Mouse (Mus musculus) cerebellum, adult 8-10 months (tissue): ENCODE results near the gene Hyal1.
A peak's percentile ranks its signal among the peaks of the same experiment; 100 is the strongest.

Source experiments
- DNase-seq: peaks from one replicate; pipeline ENCODE4 v3.0.0; 2022

Gene Hyal1

DNA sequence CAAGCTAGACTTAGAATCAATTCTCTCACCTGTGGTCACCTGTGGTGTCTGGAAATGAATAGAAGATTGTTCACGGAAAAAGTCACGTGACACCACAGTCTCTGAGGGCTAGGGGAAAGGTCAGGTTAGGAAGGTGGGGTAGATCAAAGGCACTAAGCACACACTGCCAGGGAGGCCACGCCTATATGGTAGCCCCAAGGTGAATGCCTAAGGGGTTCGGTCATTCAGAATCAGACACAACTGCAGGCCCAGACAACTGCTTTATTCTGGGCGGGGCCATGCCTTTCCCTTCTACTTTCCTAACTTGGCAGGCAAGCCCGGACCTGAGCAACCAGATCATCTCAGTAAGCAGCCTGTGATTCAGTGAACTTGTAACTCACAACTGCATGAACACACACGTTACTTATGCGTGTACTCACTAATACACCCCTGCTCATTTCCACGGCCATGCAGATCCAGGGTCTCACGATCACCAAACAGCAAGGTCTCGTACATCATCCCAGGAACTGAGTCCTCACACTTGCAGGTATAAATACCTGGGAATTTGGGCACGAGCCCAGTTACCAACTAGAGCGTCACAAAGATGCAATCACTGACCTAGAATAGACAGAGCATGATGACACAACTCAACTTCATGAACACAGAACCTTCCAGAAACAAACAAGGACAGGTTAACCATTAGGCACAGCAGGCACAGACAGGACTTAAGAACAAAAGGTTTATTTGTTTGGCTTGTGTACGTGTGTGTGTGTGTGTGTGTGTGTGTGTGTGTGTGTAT lies 959 bp upstream of the Hyal1 start:
- no peak for DNase-seq

DNA sequence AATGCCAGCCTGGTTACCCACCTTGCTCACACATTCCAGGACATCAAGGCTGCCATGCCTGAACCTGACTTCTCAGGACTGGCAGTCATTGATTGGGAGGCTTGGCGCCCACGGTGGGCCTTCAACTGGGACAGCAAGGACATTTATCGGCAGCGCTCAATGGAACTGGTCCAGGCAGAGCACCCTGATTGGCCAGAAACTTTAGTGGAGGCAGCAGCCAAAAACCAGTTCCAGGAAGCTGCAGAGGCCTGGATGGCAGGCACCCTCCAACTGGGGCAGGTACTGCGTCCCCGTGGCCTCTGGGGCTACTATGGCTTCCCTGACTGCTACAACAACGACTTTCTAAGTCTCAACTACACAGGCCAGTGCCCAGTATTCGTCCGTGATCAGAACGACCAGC lies 1.1 kb downstream of the Hyal1 start:
- DNase-seq, result no peak

DNA sequence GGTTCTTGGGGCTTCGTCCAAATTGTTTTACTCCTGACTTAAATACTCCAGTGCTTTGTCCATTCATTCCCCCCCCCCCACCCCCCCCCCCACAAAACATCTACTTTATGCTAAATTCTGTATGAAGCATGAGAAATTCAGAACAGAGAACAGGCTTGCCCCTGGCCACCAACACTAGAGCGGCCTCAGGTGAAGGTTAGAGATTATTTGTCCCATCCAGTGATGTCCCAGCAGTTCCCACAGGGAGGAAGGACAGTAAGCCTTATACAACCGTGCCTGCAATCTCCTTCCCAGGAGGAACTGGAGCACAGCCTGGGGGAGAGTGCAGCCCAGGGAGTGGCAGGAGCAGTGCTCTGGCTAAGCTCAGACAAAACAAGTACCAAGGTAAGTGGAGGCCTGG lies 1.9 kb downstream of the Hyal1 start, which contains the start of gene Naa80:
Gene Naa80, plus strand, starts transcription at position 301 of the 400 bp plus-strand sequence.
- DNase-seq, result no peak

DNA sequence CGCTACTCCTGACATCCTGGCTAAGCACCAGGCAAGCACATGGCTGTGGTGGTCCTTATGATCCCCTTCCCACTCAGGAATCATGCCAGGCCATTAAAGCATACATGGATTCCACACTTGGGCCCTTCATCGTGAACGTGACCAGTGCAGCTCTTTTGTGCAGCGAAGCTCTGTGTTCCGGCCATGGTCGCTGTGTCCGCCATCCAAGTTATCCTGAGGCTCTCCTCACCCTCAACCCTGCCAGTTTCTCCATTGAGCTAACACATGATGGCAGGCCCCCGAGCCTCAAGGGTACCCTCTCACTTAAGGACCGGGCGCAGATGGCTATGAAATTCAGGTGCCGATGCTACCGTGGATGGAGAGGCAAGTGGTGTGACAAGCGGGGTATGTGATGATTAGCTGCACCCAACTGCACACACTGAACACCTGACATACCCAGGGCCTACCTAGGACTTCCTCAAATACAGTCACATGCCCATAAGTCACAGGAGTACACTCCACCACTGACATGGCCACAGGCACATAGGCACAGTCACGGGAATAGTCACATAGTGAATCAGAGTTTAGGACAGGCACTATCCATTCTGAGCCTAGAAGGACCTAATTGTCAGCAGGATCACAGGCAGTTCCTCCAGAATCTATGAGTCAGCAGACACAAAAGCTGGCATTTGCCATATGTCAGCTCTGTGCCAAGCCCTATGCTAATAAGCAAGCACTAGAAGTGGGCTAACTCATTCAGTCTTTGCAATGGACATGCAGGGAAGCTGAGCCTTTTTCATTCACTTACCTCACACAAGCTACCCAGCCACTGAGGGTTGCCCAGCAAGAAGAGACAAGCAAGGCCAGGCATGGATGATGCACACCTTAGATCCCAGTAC lies 2.5 kb downstream of the Hyal1 start:
- DNase-seq, result no peak

DNA sequence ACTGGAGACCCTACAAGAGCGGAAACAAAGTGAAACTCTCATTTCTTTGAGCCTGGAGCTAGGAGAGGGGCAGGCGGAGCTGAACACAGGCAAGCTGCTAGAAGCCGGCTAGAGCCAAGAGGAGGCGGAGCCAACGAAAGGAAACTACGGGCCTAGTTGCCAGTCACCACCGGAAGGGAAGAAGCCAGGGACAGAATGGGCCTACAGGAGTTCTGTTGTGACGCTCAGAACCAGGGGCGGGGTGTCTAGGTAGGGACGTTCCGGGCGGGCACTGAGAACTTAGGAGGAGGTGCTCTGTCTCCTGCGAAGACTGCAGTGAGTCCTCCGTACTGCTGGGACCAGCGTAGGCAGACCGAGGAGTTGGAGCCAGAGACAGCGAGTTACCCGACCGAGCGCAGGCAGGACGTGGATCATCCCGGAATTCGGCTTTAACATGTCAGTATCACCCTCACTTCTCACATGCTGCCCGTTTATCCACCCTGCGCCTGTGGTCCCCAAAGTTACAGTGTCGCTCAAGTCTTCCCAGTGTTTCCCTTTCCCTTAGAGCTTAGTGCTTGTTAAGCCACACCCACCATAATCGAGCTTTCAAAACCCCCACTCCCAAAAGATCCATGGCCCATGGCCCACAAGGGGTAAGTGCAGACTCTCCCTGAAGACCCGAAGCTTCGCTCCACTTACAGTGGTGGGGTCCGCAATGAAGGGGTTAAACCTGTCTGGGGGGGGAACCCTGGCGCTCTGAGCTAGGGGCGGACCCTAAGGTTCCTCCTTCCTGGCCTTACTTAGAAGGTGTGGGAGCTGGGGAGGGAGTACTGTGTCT lies 4.0 kb downstream of the Hyal1 start, which contains the start of gene Hyal3:
Gene Hyal3, plus strand, starts transcription at position 318 of the 817 bp plus-strand sequence.
- peak; percentile 87 for DNase-seq

DNA sequence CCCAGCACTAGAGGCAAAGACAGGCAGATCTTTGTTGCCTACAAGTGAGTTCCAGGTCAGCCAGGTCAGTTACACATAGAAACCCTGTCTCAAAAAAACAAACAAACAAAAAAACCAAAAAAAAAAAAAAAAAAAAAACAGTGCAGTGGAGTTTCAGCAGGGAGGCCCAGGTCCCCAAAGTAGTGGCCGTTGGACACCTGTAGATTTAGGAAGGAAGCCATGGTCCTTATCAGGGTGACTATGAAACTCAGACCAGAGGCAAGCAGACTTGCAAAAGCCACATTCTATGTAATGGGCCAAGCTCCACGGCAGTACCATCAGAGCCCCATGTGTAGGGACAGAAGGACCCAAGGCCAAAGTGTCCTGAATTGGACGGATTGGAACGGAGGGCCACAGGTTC lies 4.9 kb downstream of the Hyal1 start:
- no peak for DNase-seq

DNA sequence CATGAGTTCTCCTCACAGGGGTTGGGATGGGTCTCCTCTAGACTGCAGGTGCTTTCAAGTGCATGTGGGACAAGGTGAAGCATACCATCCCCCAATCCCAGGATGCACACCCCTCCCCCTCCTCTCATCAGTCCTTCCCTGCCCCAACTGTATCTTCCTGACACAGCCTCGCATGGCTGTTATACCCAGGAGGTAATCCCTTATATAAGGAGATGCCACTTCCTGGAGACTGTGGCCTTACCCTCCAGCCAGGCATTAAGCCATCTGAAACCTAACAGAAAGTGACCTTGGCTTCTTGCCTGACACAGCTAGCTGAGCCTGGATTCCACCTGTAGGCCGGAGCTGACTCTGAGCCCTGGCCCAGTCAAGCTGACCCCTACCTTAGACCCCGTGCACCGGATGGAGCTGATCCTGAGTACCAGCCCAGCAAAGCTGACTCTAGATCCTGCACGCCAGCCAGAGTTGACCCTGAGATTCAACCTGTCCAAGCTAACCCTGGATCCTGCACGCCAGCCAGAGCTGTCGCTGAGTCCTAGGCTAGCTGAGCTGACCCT lies 5.9 kb downstream of the Hyal1 start:
- no peak for DNase-seq

DNA sequence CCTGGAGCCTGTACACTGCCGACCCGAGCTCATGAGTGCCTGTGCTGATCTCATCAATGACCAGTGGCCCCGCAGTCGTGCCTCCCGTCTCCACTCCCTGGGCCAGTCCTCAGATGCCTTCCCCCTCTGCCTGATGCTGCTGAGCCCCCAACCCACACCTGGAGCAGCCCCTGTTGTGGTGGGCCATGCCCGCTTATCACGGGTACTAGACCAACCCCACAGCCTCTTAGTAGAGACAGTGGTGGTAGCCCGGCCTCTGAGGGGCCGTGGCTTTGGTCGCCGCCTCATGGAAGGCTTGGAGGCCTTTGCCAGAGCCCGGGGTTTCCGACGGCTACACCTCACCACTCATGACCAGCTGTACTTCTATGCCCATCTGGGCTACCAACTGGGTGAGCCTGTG lies 6.4 kb downstream of the Hyal1 start:
- DNase-seq, result no peak

DNA sequence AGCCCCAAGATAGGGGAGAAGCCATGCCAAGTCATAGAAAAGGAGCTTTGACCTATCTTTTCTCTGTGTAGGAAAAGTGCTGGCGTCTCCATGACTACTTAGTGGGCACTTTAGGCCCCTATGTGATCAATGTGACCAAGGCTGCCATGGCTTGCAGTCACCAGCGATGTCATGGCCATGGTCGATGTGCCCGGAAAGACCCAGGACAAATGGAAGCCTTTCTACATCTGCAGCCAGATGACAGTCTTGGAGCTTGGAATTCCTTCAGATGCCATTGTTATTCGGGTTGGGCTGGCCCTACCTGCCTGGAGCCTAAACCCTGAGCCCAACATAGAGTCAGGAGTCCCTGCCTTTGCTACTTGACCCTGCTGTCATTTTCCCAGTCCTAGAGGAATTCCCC lies 9.8 kb downstream of the Hyal1 start:
- DNase-seq, result no peak

DNA sequence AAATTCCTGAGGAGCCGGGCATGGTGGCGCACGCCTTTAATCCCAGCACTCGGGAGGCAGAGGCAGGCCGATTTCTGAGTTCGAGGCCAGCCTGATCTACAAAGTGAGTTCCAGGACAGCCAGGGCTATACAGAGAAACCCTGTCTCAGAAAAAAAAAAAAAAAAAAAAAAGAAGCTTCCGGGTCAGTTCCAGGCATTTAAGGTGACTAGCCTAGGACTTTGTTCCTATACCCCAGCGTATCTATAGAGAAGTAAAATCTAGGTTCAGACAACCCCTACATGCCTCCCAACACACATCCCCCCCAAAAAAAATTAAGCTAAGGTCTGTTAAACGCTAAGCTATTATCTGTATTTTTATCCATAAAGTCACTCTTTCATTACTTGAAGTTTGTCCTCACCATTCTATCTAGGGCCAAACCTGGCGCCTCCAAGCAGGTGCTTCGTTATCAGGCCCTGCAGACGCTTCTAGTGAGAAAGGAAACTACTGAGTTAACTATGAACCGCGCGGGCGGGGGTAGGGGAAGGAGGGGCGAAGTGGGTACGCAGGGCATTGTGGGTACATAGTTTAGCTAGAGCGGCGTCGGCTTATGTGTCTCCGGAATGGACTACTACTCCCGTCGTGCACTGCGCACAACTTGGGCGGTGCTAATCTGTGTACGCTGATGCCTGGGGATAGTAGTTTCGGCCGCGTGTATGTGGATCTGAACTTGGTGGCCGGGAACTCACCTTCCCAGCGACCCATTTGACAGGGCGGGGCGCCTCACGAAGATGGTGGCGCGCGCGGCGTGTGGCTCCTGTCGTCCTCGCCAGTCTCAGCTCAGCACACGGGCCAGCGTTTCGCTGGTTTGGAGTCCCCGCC lies 10.5 kb downstream of the Hyal1 start, which contains the start of gene Ifrd2:
Gene Ifrd2, plus strand, starts transcription at position 669 of the 859 bp plus-strand sequence.
- DNase-seq, result peak; percentile 96

DNA sequence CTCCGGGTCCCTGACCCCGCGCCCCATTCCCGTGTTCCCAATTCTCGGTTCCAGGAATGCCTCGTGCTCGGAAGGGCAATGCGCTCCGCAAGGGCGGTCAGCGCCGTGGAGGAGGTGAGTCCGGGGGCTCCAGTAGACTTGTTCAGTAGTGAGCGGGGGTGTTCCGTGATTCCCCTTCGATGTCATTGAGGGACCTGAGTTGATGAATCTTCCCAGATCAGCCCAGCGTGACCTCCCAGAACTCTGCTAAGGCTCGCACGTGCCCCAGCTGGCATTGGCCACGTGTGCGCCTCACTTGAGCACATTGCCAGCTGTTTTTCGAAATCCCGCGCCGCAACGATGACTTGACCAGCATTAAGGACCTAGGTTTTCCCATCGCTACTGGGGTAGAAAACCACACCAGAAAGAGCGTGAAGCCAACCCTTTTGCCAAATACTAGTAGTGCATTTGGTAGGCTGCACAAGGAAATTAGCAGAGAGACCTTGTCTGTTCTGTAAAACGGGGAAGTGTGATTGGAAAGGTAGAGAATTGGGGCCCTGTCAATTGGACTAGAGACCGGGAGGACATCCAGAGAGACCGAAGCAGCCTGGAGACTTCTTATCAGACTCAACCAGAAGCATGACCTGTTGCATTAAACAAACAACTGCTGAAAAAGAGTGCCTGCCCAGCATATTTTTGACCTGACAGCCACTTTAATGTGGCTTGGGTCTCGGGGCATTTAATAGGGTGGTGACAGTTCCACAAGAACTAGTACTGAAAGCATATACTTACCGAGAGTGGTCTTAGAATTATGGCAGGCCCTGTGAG lies 11.3 kb downstream of the Hyal1 start:
- no peak for DNase-seq

DNA sequence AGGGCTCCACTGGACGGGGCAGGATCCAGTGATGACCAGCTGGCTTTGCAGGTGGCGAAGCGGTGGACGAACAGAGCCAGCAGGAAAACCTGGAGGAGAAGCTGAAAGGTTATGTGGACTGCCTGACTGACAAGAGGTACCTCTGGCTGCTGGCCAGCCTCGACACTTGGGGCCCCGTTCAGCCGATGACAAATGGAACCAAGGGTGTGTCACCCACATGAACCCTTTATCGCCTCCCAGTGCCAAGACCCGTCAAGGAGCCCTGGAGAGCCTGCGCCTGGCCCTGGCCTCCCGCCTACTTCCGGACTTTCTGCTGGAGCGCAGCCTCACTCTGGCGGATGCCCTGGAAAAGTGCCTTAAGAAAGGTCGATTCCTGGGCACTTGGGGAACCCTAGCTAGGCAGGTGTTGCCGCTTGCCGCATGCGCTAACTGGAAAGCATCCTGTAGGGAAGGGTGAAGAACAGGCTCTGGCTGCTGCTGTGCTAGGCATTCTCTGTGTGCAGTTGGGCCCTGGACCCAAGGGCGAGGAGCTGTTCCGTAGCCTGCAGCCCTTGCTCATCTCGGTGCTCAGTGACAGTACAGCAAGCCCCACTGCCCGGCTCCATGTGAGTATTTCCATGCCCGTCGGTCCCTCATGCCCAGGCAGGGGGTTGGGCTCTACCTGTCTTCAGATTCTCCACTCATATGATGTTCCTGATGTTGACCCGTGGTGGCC lies 13.5 kb downstream of the Hyal1 start:
- no peak for DNase-seq

DNA sequence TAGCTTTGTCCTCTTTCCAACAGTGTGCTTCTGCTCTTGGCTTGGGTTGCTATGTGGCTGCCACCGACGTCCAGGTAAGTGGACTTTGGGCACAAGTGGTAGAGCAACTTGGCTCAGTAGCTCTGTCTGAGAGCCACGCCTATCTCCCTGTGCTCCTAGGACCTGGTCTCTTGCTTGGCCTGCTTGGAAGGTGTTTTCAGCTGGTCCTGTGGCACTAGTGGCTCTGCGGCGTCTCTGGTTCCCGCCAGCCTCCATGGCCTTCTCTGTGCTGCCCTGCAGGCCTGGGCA lies 14.0 kb downstream of the Hyal1 start:
- no peak for DNase-seq

DNA sequence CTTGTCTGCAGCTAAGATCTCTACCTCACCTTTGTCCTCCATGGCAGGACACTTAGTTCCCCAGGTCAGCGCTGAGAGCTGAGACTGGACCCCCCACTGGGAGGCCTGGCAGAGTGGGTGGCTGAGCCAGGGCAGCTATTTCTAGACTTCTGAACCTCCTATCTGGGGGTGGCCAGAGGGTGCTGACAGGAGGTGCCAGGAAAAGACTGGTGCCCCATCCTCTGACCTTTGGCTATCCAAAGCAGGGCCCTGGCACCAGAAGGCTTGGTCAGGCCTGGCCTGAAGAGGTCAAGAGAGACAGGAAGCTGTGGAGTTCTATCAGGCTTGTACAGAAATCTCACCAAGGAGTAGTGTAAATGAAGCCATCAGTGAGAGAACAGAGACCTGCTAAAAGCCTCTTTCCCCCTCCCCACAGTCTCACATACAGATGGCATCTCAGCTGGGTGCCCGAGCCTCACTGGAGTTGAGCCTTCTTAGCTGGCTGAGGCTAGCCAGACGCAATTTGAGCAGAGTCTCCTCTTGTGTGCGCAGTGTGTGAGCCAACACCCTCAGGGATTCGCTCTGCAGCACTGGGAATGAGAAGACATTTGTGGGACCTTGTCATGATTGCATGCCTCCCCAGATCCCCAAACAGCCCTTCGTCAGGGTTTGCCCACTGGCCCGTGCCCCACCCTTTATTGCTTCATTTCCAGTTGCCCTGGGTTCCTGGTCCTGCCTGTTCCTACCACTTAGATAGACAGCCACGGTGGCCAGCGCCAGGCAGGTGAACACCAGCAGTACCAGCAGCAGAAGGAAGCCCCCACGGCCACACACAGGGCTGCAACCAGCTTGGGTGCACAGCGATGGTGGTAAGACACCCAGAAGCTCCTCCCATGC lies 16.6 kb downstream of the Hyal1 start:
- peak; percentile 84 for DNase-seq

DNA sequence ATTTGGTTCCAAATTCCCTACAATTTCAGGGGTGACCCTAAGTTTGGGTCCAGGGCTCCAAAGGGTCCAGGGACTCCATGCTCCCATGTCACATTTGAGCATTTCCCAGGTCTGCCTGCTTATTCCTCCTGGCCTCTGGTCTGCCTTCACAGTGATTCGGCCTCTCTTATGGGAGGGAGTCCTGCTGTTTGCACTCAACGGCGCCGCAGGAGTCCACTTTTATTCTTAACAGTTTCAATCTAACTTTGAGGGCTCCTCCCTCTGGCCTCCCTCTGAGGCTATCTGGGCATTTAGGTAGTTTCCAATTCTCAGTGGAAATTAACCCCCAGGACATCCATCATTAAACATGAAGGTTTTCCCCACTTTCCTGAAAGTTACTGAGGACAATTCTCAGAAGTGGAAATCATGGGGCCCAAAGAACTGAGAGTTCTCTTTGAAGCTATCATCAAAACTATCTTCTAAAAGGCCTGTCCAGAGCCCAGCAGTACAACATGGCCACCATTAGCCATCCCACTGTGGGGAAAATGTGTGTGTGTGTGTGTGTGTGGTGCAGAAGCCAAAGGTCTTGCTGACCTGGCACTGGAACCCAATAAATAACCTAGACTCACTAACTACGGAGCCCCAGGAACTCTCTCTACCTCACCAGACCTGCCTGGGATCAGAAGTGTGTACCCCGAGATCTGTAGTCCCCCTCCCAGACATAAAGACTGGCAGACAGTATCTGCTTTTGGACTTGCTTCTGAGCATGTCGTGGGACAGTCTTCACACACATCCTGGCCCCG lies 17.7 kb downstream of the Hyal1 start:
- DNase-seq, result no peak

DNA sequence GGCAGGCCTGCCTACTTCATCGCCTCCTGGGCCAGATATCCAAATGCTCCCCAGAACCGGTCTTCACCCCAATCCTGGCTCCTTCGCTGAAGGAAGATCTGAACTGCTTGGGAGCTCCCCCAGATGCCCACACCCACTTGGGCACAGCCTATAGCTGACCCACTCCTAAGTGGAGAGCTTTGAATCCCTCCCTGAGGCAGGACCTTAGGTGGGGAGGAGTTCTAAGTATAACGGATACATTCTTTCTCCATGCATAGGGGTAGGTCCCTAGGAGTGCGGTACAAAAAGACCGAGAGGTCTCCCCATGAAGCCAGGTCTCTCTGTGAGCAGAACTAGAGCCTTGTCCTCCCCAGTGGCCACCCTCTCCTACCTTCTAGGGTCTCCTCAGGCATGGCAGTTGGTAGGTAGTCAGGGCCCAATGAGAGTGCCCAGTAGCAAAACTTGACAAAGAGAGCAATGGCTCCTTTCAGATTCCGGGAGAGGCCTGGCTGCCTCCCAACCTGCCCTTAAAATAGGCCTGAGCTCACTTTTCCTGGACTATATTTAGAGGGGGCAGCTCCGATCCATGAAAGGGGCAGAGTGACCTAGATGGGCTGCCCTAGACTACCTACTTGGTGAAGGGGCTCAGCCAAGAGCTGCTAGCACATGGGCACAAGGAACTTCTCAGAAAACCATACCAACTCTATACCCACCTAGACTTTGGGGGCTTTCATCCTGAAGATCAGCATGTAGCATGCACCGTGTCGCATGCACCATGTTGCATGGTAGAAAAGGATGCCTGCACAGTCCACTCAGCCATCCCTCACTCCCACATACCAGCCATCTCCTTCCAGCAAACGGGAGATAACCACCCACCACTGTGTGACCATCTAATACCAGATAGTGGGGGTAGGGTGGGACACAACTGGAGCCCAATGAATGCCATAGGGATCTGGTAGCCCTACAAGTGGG lies 20.2 kb downstream of the Hyal1 start:
- no peak for DNase-seq

DNA sequence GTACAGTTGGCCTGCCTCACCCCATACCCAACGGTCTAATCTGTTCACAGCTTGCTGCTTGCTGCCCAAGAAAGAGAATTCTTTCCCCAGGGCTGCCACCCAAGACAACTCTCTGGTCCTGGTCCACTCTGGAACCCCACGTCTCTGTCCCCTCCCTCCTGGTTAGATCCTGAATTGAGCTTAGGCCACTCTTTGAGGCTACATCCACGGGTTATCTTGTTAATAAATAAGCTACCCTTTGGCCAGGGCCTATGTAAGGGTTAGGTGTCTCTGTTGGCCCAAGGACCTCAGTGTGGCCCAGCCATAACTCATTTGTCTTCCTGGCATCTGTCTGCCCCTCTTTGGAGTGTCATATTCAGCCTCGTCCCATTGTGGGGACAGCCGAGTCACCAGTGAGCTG lies 21.7 kb downstream of the Hyal1 start:
- no peak for DNase-seq
